Mouse (Mus musculus) lung, embryonic 14.5 days (tissue): ENCODE measurements at regions not wholly inside any gene's neighbourhood (a gene's known extent, or its start where the extent isn't known, plus 50 kb on each side); places are given as distances from the start of the nearest gene placed in this dataset.

Experiments used
- ATAC-seq: fragments of 200-750 bp; cut with Nextera tagmentation; 2 replicates; pipeline ENCODE4 v1.8.0; 2017; ENCODE audit warnings: mild to moderate bottlenecking, moderate TSS enrichment, moderate library complexity; ENCODE audit not compliant: insufficient read depth
- DNase-seq: peaks from one replicate; pipeline ENCODE4 v3.0.0-alpha.2; 2015
- H3K27ac ChIP-seq: fragments of 300-500 bp; sonication (generic); 2 replicates; pipeline ENCODE4 v1.5.1; 2014; ENCODE audit warnings: low read depth, mild to moderate bottlenecking, moderate library complexity
- H3K27me3 ChIP-seq: fragments of 300-500 bp; sonication (generic); 2 replicates; pipeline ENCODE4 v1.6.1; 2014; ENCODE audit warnings: low read length, control low read depth; ENCODE audit not compliant: insufficient read depth
- H3K36me3 ChIP-seq: fragments of 300-500 bp; sonication (generic); 2 replicates; pipeline ENCODE4 v1.6.1; 2014; ENCODE audit warnings: control low read depth; ENCODE audit not compliant: insufficient read depth
- H3K4me1 ChIP-seq: fragments of 300-500 bp; sonication (generic); 2 replicates; pipeline ENCODE4 v1.6.1; 2014; ENCODE audit warnings: antibody characterized with exemption, control low read depth; ENCODE audit not compliant: insufficient read depth
- H3K4me2 ChIP-seq: fragments of 300-500 bp; sonication (generic); 2 replicates; pipeline ENCODE4 v1.6.1; 2014; ENCODE audit warnings: mild to moderate bottlenecking
- H3K4me3 ChIP-seq: fragments of 300-500 bp; sonication (generic); 2 replicates; pipeline ENCODE4 v1.5.1; 2014; ENCODE audit warnings: low read depth, low read length
- H3K9ac ChIP-seq: fragments of 300-500 bp; sonication (generic); 2 replicates; pipeline ENCODE4 v1.6.1; 2014
- H3K9me3 ChIP-seq: fragments of 300-500 bp; sonication (generic); 2 replicates; pipeline ENCODE4 v1.6.1; 2016; ENCODE audit warnings: low read depth, low read length, control low read depth
- CTCF ChIP-seq: IDR thresholded peaks from 2 replicates; pipeline ENCODE4 v1.5.1; 2016; ENCODE audit warnings: antibody characterized with exemption, low read depth
- WGBS: fragments of 180-500 bp; shearing (Covaris S2); extraction: QIAGEN DNeasy Blood & Tissue Kit; methylation state at CpG from one replicate; pipeline ENCODE4 v1.1.7; 2014; 5-methylcytosine and 5-hydroxymethylcytosine counted together

GRCm38 (mm10) chr16:93092796-93093195, 266.8 kb upstream of the Runx1 start:
- Histone ChIP-seq H3K36me3 (no peaks in the 10 kb centered on the region), H3K9ac (no peak overlapping the region), H3K27me3 (no peaks in the 10 kb centered on the region), H3K27ac (peak overlapping the region; percentile 18; the same call in 1 of the 2 replicates), H3K4me3 (no peak overlapping the region), H3K4me2 (peak overlapping the region; percentile 33; the same call in 1 of the 2 replicates), H3K9me3 (no peaks in the 10 kb centered on the region), H3K4me1 (peaks cover 17% of the 10 kb centered on the region)
- DNase-seq: peak; percentile 58
- no peak for ATAC-seq
- WGBS: 18% methylated on average over 7 of the region's 7 CpGs
- TF ChIP-seq CTCF: no peak

- Histone ChIP-seq H3K4me1 (no peaks in the 10 kb centered on the region), H3K4me2 (no peak overlapping the region), H3K4me3 (no peak overlapping the region), H3K27me3 (no peaks in the 10 kb centered on the region), H3K9ac (no peak overlapping the region), H3K36me3 (no peaks in the 10 kb centered on the region), H3K9me3 (no peaks in the 10 kb centered on the region), H3K27ac (no peak overlapping the region)
- no peak for DNase-seq
- TF ChIP-seq CTCF: no peak
- WGBS: 77% methylated on average over 10 of the region's 10 CpGs
- no peak for ATAC-seq
These were observed 259.4 kb upstream of the Runx1 start for GRCm38 (mm10) chr16:93085227-93085883.

DNA sequence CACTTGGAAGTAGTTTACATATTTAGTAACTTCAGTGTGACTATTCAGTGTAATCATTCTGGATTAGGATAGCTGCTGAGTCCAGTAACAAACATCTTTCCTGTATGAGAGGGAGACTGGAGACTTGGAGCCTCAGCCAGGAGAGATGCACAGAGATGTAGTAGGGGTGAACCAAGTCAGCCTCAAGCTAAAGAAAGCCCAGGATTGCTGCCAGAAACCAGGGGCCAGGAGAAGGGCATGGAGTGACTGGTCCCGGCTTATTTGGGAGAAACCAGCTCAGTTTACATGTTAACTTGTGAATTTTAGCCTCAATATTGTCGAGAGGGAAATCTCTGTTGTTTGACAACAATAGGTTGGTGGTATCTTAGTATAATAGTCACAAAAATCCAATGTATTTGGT, 257.8 kb upstream of the Runx1 start:
- Histone ChIP-seq H3K4me1 (0 out of 2 replicates have a peak, but pooled peaks cover 3% of the 10 kb centered on the region), H3K4me2 (no peak overlapping the region), H3K9ac (no peak overlapping the region), H3K27ac (no peak overlapping the region), H3K9me3 (no peaks in the 10 kb centered on the region), H3K36me3 (no peaks in the 10 kb centered on the region), H3K4me3 (no peak overlapping the region), H3K27me3 (no peaks in the 10 kb centered on the region)
- ATAC-seq: no peak
- TF ChIP-seq CTCF: no peak
- DNase-seq: no peak
- WGBS: 60% methylated on average over 2 of the region's 2 CpGs

- H3K9me3 ChIP-seq: no peaks in the 10 kb centered on the region
- no peaks in the 10 kb centered on the region for H3K27me3 ChIP-seq
- 0 out of 2 replicates have a peak, but pooled peaks cover 4% of the 10 kb centered on the region for H3K4me1 ChIP-seq
- H3K27ac ChIP-seq: no peak overlapping the region
- no peaks in the 10 kb centered on the region for H3K36me3 ChIP-seq
- DNase-seq: no peak
- no peak for ATAC-seq
- no peak overlapping the region for H3K4me3 ChIP-seq
- TF ChIP-seq CTCF: no peak
- H3K9ac ChIP-seq: no peak overlapping the region
- WGBS: 75% methylated on average over 1 of the region's 1 CpGs
- H3K4me2 ChIP-seq: no peak overlapping the region
These were observed 257.2 kb upstream of the Runx1 start for GRCm38 (mm10) chr16:93083142-93083541.

GRCm38 (mm10) chr16:93081533-93081932, 255.6 kb upstream of the Runx1 start:
- Histone ChIP-seq H3K9me3 (no peaks in the 10 kb centered on the region), H3K4me2 (no peak overlapping the region), H3K9ac (no peak overlapping the region), H3K27me3 (no peaks in the 10 kb centered on the region), H3K36me3 (no peaks in the 10 kb centered on the region), H3K4me3 (no peak overlapping the region), H3K4me1 (0 out of 2 replicates have a peak, but pooled peaks cover 4% of the 10 kb centered on the region), H3K27ac (no peak overlapping the region)
- no peak for TF ChIP-seq CTCF
- DNase-seq: no peak
- no peak for ATAC-seq
- 86% methylated on average over 2 of the region's 2 CpGs for WGBS

DNA sequence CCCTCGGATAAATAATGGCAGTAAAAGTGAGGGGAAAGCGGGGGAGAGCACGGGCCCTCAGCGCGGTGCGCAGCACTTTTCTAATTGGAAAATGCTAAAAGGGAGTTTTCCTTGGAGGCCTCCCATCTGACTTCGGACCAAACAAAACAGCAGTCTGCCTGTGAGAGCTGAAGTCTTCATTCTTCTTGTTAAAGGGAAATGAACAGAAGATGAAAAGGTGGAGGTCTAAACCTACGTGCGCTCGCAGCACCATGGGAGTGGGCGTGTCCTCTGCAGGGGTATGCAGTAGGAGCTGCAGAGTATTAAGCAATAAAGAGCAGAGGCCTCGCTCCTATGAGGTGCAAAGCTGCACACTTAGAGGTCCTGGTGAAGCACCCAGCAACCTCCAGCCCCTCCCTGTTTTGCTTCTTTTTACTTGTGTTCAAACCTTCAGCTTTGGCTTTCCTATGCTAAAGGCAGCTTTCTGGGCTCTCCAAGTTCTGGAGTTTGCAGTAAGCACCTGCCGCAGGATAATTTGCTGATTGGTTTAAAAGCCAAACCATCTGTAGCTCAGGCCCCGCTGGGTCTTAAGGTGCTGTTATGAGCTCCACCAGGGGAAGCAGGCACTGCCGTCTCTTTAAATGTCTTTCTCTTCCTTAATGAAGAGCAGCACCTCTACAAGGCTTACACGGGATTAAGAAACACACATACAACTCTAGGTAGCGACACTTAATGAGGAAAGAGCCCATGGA, 253.9 kb upstream of the Runx1 start:
- Histone ChIP-seq H3K4me2 (peak overlapping the region; percentile 48), H3K9ac (peak overlapping the region; percentile 20; the same call in 1 of the 2 replicates), H3K36me3 (no peaks in the 10 kb centered on the region), H3K9me3 (no peaks in the 10 kb centered on the region), H3K27ac (no peak overlapping the region), H3K4me1 (0 out of 2 replicates have a peak, but pooled peaks cover 4% of the 10 kb centered on the region), H3K4me3 (no peak overlapping the region), H3K27me3 (no peaks in the 10 kb centered on the region)
- WGBS: 30% methylated on average over 17 of the region's 17 CpGs
- ATAC-seq: peak; percentile 76
- no peak for TF ChIP-seq CTCF
- peak; percentile 60 for DNase-seq

DNA sequence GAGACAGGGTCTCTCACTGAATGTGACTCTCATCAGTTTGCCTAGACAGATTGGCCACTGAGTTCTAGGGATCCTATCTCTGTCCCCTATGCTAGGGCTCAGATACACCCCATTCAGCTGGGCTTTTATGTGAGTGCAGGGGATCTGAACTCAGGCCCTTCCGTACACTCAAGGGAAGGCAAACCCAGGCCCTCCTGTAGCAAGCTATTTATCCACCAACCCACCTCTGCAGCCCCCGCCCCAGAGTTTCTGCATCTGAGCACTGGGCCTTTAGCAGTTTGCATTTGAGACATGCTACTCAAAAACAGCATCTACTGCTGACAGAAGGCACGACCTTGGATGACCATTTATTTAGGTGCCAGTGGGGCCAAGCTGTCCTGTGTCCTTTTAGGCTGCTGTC, 253.0 kb upstream of the Runx1 start:
- Histone ChIP-seq H3K27ac (no peak overlapping the region), H3K27me3 (no peaks in the 10 kb centered on the region), H3K4me3 (no peak overlapping the region), H3K36me3 (no peaks in the 10 kb centered on the region), H3K4me1 (0 out of 2 replicates have a peak, but pooled peaks cover 4% of the 10 kb centered on the region), H3K4me2 (peak overlapping the region; percentile 48), H3K9ac (no peak overlapping the region), H3K9me3 (no peaks in the 10 kb centered on the region)
- DNase-seq (no peak), ATAC-seq (no peak)
- WGBS: 60% methylated on average over 3 of the region's 3 CpGs
- no peak for TF ChIP-seq CTCF
